Mouse (Mus musculus): ENCODE results near the gene Taok3.

DNA sequence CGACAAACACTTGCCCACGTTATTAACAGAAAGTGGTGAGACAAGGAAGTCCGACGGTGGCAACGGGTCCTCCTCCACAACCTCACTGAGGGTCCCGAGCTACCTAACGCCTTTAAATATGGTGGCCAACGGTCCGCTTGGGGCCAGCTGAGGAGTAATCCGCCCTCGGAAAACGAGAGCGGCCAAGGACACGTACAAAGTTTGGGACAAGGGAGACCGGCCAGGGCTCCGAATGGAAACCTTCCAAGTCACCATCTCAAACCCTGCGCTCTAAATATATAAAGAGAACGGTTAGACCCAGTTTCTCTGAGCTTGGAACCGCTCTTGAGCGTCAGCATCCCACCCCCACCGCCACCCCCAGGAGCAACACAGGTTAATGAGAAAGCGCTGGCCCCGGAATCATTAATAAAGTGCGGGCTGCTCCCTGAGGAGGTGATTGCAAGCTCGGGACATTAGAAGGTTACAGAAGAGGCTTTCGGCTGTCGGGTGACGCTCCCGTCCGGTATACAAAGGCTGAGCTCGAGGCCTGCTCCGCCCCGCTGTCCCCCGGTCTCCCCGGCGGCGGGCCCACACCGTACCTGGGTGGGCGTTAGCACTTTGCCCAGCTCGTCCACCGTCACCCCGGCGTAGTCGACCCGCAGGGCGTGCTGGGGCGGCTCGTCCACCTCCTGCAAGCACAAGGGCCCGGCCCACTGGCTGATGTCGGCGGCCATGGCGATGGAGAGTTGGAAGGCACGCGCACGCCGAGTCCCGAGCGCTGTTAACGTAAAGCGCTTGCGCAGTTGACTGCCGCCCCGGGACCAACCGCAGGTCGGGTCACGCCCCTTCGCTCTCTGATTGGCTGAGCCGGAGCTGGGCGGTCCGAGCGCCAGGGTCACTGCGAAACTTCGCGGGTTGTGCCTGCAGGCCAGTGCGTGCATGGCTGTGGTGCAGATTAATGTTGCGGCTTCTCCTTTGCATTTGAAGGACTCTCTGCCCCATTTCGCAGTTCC lies 167.2 kb downstream of the Taok3 start, which contains the start of gene Pebp1:
- TF ChIP-seq CTCF (IDR thresholded peaks at IDR 0.05) (peak; percentile 51), POLR2A (IDR thresholded peaks at IDR 0.05; ENCODE audit: insufficient read depth, low read depth, low read length) (peak; percentile 39; the same call in 1 of the 2 replicates), EP300 (IDR thresholded peaks at IDR 0.05; ENCODE audit: insufficient read depth, low read depth, low read length) (no peak)
